Mouse (Mus musculus) CH12.LX (cell line): Measurements from ENCODE around the gene Slc6a3.

ENCODE experiments used
- CHD2 ChIP-seq: IDR thresholded peaks from 2 replicates; pipeline ENCODE4 v1.6.1; 2011; ENCODE audit warnings: low read length, improper control_type of control experiment
- CTCF ChIP-seq, 2 experiments: IDR thresholded peaks in 1 of 2; conservative IDR thresholded peaks in 1 of 2; 2 replicates each; pipeline ENCODE4 v1.5.1; 2011 to 2012; ENCODE audit warnings: low read depth in 2 of 2, low read length in 2 of 2, improper control_type of control experiment in 1 of 2, inconsistent platforms in 1 of 2, mild to moderate bottlenecking in 1 of 2, moderate library complexity in 1 of 2
- EP300 ChIP-seq: IDR thresholded peaks from 2 replicates; pipeline ENCODE4 v1.6.1; 2011; ENCODE audit warnings: low read length, improper control_type of control experiment
- ETS1 ChIP-seq: conservative IDR thresholded peaks from 2 replicates; pipeline ENCODE4 v1.6.1; 2012; ENCODE audit warnings: low read depth, mild to moderate bottlenecking, inconsistent platforms, low read length, improper control_type of control experiment, moderate library complexity
- MYC ChIP-seq: IDR thresholded peaks from 2 replicates; pipeline ENCODE4 v1.6.1; 2011; ENCODE audit warnings: low read depth, mild to moderate bottlenecking, improper control_type of control experiment, low read length
- PAX5 ChIP-seq: IDR thresholded peaks from 2 replicates; pipeline ENCODE4 v1.6.1; 2012; ENCODE audit warnings: low read length, inconsistent platforms, mixed read lengths
- POLR2A ChIP-seq: IDR thresholded peaks from 2 replicates; pipeline ENCODE4 v1.6.1; 2011; ENCODE audit warnings: low read depth, mild to moderate bottlenecking, improper control_type of control experiment, low read length
- RAD21 ChIP-seq: IDR thresholded peaks from 2 replicates; pipeline ENCODE4 v1.6.1; 2011; ENCODE audit warnings: low read depth, mild to moderate bottlenecking, low read length, improper control_type of control experiment, moderate library complexity
- USF2 ChIP-seq: conservative IDR thresholded peaks from 2 replicates; pipeline ENCODE4 v1.6.1; 2011; ENCODE audit warnings: low read depth, low read length, improper control_type of control experiment
- ZMIZ1 ChIP-seq: IDR thresholded peaks from 2 replicates; pipeline ENCODE4 v1.6.1; 2012; ENCODE audit warnings: low read depth, mild to moderate bottlenecking, inconsistent platforms, low read length, improper control_type of control experiment

DNA sequence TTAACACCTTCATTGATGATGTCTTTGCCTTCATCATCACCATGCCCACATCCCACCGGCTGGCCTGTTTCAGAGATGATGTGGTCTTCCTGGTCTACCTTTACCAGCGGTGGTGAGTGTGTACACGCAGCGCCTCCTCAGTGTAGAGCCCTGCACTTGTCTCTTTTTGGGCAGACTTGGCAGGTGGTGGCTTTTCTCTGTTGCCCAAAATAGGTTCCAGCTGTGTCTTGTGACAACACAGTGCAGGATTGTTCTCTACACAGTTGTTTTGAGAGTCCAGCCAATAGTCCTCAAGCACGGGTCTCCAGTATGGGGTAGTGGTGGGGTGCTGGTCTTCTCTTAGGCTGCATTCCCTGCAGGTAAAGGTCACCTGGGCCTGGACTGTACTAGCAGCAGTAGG, 81.9 kb downstream of the Slc6a3 start:
- TF ChIP-seq CTCF (conservative IDR thresholded peaks at IDR 0.05 in 1 of 2, IDR thresholded peaks at IDR 0.05 in 1 of 2; ENCODE audit: low read depth in 2 of 2, low read length in 2 of 2): no peak
- no peak for TF ChIP-seq PAX5
- no peak for TF ChIP-seq EP300
- TF ChIP-seq USF2: no peak
- no peak for TF ChIP-seq CHD2
- TF ChIP-seq RAD21: no peak
- TF ChIP-seq POLR2A: no peak
- TF ChIP-seq MYC: no peak
- no peak for TF ChIP-seq ETS1
- no peak for TF ChIP-seq ZMIZ1
